Mouse (Mus musculus) spleen, adult 12 weeks (tissue): ENCODE measurements at regions not wholly inside any gene's neighbourhood (a gene's known extent, or its start where the extent isn't known, plus 50 kb on each side); places are given as distances from the start of the nearest gene placed in this dataset.

Experiments used
- DNase-seq: peaks from one replicate; pipeline ENCODE4 v3.0.0; 2022; ENCODE audit warnings: low spot score

GRCm38 (mm10) chr9:46512276-46513051 is 192.7 kb upstream of the 4931429L15Rik start:
- DNase-seq = no peak

DNA sequence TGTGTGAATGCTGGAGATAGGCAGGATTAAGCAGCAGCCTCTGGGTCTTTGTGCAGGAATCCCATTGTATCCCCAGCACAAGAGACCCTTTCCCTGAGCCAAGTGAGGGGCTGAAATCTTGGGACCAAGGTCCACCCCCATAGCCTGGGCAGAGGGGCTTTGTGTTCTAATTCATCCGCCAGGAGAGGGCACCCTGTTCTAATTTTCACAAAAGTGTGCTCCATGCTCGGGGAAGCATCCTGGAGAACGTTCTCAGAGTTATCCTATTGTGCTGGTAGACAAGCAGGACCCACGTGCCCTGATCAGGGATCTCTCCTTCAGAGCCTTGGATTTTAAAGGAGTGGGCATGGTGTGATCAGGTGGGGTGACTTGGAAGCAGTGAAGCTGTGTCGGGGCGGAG is 191.5 kb upstream of the 4931429L15Rik start:
- DNase-seq = no peak

DNA sequence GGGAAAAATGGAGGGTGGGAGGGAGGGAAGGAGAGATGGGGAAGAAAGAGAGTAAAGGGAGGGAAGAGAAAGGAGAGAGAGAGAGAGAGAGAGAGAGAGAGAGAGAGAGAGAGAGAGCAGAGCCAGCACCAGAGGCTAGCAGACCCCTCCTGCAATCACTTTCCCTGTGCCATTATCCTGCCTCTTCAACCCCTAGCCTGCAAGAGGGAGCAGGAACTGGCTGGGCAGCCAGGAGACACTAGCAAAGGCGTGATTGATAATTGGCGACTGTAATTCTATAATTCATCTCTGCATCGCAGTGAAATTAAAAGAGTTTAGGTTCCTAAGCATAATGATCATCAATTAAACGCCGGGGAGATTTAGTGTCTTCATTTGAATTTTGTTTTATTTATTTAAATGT is 190.1 kb upstream of the 4931429L15Rik start:
- no peak for DNase-seq

DNA sequence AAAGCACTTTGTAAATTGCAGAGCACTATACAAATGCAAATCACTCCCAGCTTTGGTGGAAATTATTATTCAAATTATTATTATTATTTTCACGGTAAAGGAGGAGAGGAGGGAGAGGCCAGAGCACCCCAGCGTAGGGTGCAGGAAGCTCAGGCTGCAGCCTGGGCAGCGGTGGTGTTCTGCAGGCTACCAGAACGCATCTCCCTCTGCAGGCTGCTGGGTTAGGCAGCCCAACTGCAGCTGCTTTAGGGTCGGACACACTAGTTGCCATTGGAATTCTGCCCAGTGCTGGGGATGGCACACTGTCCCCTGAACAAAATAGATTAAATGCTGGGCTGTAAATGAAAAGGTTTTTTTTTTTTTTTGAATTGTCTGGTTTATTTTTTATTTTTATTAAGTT is 189.7 kb upstream of the 4931429L15Rik start:
- DNase-seq = no peak

GRCm38 (mm10) chr9:46507036-46507435 is 187.2 kb upstream of the 4931429L15Rik start:
- no peak for DNase-seq

DNA sequence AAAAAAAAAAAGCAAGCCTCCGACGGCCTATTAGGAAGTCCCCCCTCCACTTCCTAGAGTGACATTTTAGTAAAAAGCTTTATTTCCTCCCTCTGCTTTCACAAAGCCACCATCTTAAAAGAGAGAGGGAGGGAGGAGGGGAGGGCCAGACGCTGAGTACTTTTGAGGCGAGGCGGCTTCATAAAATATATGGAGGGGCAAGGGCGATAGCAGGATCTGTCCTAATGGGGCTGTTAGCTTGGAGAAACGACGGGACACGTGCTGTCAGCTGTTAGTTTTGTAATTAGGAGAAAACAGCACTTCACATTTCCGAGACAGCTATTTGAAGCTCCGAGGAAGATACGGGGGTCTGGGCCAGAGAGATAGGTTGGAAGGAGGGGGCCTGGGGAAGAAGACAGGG is 184.8 kb upstream of the 4931429L15Rik start:
- no peak for DNase-seq

DNA sequence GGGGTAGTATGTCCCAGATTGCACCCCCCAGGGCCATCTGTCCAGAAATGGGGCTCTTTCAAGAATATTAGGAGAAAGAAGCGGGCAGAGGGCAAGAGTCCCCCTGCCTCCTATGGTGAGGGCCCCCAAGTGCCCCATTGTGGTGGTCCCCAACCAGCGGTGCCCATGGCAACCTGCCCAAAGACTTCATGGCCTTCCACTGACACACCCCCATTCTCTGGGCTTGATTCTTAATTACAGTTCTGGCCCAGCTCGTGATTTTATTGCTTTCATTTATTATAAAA is 184.3 kb upstream of the 4931429L15Rik start:
- DNase-seq = no peak

GRCm38 (mm10) chr9:46503321-46504132 is 183.7 kb upstream of the 4931429L15Rik start:
- DNase-seq = no peak

GRCm38 (mm10) chr9:46499426-46499825 is 179.6 kb upstream of the 4931429L15Rik start:
- no peak for DNase-seq

DNA sequence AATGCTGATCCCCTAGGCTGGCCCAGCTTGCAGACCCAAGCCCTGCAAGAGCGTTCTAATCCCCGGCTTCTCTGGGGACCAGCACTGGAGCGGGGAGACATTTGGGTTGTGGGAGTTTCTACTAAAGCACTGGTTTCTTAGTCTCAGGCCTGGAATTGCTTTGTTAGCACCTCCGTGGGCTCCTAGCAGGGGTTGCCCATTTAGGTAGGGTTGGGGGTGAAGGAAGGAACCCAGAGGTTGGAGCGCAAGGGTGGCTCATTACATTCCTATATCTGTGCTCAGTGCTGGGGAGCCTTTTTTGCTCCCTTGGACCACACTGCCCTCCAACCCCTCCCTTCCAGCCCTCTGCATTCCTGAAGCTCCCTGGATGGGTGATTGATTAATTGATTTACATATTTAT is 179.1 kb upstream of the 4931429L15Rik start:
- no peak for DNase-seq

- DNase-seq = no peak
These were observed 175.5 kb upstream of the 4931429L15Rik start for GRCm38 (mm10) chr9:46495276-46495675.

DNA sequence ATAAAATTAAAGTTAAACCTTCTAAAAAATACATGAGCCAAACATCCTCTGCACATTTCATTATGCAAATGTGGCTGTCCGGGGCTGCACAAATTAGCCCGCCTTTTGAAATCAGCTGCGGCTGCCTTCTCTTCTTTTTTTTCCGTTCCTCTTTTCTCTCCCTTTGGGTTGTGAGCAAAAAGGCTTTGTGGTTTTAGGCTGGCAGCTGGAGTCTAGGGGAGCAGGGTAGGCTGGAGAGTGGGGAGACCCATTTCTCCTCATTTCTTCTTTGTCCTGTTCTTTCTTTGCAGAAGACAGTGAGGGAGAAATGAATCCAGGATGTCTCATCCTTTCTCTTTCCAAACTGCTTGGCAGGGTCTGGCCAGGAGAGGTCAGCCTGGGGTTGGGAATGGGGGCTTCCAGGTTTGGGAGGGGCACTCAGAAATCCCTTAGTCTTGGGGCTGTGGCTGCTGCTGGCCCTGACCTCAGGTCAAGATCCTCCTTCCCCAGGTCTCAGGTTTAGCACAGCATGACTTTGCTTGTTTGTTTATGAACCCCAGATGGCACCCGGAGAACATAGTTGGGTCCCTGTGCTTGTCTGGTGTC is 163.2 kb upstream of the 4931429L15Rik start:
- DNase-seq = no peak

GRCm38 (mm10) chr9:46482034-46482858 is 162.5 kb upstream of the 4931429L15Rik start:
- DNase-seq = no peak

GRCm38 (mm10) chr9:46481491-46481890 is 161.7 kb upstream of the 4931429L15Rik start:
- DNase-seq = no peak

DNA sequence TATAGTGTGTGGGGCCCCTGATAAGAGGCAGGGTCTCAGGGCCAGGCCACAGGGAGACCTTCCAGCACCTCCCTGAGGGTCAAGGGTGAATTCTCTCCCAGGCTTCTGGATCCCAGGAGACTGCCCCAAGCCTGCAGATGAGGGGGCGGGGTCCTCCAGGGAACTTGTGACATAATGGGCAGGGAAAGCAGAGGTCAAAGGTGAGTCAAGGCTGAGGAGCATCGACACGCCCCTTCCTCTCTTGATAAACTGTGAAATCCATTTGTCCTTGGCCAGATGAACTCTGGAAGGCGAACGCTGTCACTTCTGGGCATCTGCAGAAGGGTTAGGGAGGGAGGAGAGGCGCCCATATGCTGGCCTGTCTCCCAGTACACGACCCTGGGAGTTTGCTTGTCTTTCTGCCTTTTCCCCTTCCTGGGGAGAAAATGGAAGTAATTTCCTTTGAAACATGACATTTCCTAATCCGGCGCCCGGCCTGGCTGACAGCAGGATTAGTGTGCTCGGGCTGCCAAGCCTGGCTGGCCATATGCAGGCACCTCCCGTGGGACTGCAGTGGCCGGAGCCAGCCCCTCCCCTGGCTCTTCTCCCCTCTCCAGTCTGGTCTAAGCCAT is 160.4 kb upstream of the 4931429L15Rik start:
- DNase-seq = no peak

DNA sequence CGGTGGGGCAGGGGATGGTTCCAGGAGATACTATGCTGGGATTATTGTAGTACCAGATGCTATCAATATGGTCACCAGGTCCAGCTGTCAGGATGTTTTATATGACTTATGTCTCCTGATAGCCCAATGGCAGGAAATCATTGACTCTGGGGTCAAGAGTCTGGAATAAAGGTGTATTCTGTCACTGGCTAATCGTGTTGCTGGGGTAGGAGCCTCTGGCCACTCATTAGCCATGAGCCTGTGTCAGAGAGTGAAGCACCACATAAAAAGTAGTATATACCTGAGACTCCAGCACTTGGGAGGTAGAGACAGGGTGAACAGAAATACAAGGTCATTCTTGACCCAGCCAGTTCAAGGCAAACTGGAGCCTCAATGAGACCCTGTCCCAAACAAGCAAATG is 158.8 kb upstream of the 4931429L15Rik start:
- DNase-seq = no peak

DNA sequence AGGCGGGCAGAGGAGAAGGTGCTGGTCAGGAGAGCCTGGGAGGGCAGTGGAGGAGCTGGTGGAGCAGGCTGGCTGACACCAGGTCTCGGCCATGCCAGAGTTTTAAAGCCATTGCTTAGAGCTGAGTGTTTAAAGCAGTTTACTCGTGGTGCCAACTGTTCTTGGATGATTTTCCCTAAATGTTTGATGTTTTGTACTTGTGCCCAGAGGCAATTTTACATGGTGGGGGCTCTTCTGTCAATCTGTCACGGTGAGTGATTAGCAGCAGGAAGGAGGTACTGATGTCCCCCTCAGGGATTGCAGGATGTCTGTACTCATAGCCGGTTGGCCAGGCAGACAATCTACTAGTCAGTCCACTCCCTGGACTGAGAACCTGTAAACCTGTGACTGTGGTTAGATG is 156.7 kb upstream of the 4931429L15Rik start:
- DNase-seq = no peak

DNA sequence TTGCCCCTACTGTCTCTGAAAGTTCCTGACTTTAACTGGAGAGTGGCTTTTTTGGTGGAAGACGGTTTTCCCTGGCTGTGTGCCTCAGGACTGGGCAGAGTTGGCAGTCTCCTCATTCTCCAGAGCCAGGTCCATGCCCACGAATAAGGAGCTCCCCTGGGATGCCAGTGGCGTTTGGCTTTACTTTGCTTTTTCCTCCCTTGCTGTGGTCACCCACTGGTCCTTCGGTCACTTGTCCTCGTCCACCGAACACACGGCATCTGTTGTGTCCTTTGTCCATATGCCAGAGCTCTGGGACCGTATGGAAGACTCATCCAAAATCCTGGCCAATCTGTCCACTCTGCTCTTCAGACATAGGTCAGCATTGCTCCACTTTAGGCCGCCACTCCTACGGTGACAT is 153.9 kb upstream of the 4931429L15Rik start:
- DNase-seq = no peak

DNA sequence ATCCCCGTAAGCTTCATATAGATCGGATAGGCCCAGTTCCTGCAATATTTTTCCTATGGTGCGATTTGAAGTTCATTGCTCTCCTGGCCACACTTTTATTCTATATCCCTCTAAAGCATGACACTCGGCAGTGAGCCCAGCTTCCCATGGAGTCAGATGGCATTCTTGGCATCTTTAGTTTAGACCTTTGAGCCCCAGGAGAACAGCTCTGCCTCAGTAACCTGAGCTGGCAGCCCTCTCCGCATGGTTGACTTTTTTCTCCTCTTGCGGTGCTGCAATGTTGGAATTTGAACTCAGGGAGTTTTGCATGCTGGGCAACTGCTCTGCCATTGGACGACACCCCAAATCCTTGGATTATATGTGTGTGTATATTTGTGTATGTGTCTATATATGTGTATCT is 149.7 kb upstream of the 4931429L15Rik start:
- DNase-seq = no peak

DNA sequence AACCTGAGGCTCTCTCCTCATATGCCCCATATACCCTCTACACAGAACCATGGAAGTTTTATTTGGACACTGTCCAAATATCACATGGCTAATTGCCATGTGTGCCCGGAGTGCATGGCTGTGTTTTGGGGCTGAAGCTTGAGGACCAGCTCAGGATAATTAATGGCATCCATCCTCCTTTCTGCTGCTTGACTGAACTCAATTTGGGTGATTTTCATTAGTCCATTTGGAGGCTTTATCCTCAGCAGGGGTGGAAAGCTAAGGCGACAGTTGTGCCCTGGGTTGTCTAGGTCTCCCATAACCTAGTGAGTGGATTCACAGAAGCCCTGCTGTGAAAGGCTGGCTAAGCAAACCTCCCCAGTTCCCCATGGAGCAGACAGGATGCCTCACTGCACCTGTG is 148.5 kb upstream of the 4931429L15Rik start:
- DNase-seq = no peak

- no peak for DNase-seq
These were observed 147.9 kb upstream of the 4931429L15Rik start for GRCm38 (mm10) chr9:46467671-46468070.

DNA sequence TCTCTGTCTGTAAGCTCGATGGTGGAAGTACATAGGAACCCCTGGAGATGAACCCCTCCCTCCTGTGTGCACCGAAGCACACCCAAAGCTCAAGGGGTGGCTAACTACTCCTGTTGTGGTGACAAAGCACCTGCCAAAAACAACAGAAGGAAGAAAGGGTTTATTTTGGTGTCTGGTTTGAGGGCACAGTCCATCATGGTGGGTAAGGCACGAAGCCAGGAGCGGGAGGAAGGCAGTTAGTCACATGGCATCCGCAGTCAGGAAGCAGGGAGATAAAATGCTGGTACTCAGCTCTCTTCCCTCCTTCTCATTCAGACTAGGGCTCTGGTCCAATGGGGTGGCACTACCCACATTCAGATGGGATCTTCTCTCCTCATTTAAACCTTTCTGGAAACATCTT is 142.9 kb upstream of the 4931429L15Rik start:
- DNase-seq = no peak
